Mouse (Mus musculus) kidney, embryonic 15.5 days (tissue): Measurements from ENCODE around the gene Gm4924. TPM values are rescaled to one million over a fixed set of nuclear protein-coding genes. Genes with fewer than 3 reads are reported as not detected.

ENCODE experiments used
- ATAC-seq: fragments of 200-750 bp; cut with Nextera tagmentation; replicated peaks from 2 replicates; pipeline ENCODE4 v1.8.0; 2017; ENCODE audit warnings: moderate TSS enrichment; ENCODE audit not compliant: low FRiP score
- H3K27ac ChIP-seq: fragments of 300-500 bp; sonication (generic); 2 replicates; pipeline ENCODE4 v1.5.1; 2015; ENCODE audit warnings: mild to moderate bottlenecking, inconsistent platforms
- H3K27me3 ChIP-seq: fragments of 300-500 bp; sonication (generic); 2 replicates; pipeline ENCODE4 v1.6.1; 2015; ENCODE audit warnings: inconsistent platforms
- H3K36me3 ChIP-seq: fragments of 300-500 bp; sonication (generic); 2 replicates; pipeline ENCODE4 v1.6.1; 2015; ENCODE audit warnings: inconsistent platforms
- H3K4me1 ChIP-seq: fragments of 300-500 bp; sonication (generic); 2 replicates; pipeline ENCODE4 v1.6.1; 2015; ENCODE audit warnings: inconsistent platforms
- H3K4me2 ChIP-seq: fragments of 300-500 bp; sonication (generic); 2 replicates; pipeline ENCODE4 v1.6.1; 2015; ENCODE audit warnings: moderate library complexity, mild to moderate bottlenecking, inconsistent platforms
- H3K4me3 ChIP-seq: fragments of 300-500 bp; sonication (generic); replicated peaks from 2 replicates; pipeline ENCODE4 v1.5.1; 2015; ENCODE audit warnings: mild to moderate bottlenecking, inconsistent platforms
- H3K9ac ChIP-seq: fragments of 300-500 bp; sonication (generic); 2 replicates; pipeline ENCODE4 v1.6.1; 2015; ENCODE audit warnings: mild to moderate bottlenecking, inconsistent platforms
- H3K9me3 ChIP-seq: fragments of 300-500 bp; sonication (generic); replicated peaks from 2 replicates; pipeline ENCODE4 v1.6.1; 2016; ENCODE audit warnings: inconsistent platforms
- WGBS: fragments of 180-500 bp; shearing (Covaris S2); methylation state at CpG from one replicate; pipeline ENCODE4 v1.1.7; 2015; ENCODE audit warnings: mixed read lengths; 5-methylcytosine and 5-hydroxymethylcytosine counted together
- polyA plus RNA-seq: library from polyadenylated mRNA; unstranded; fragments of >200 nt; fragmentation: Nextera tagmentation; extraction: Ambion mirVana; gene quantifications from 2 replicates; pipeline ENCODE4 v1.2.1, GENCODE M21; 2015

Gene Gm4924
- polyA plus RNA-seq, result 11.6 and 12.2 TPM in 2 replicates

- Histone ChIP-seq H3K36me3 (no peaks in the 10 kb centered on the region; the same call in 1 of the 2 replicates), H3K4me1 (0 out of 2 replicates have a peak, but pooled peaks cover 3% of the 10 kb centered on the region), H3K9me3 (no peaks in the 10 kb centered on the region), H3K27ac (peak within 1 kb of the TSS; percentile 95), H3K27me3 (no peaks in the 10 kb centered on the region), H3K4me2 (peak within 1 kb of the TSS; percentile 69), H3K9ac (peak within 1 kb of the TSS; percentile 84), H3K4me3 (peak within 1 kb of the TSS; percentile 87)
- WGBS, result 4% methylated on average over 34 of the region's 34 CpGs
- ATAC-seq, result peak; percentile 100
Measured at GRCm38 (mm10) chr10:82354083-82355010, at the start of gene Gm4924. Gene Gm4924, plus strand, starts transcription at chr10:82354255.

- H3K4me1 ChIP-seq, result no peaks in the 10 kb centered on the region
- H3K36me3 ChIP-seq, result no peaks in the 10 kb centered on the region
- no peaks in the 10 kb centered on the region for H3K9me3 ChIP-seq
- no peaks in the 10 kb centered on the region for H3K27me3 ChIP-seq
- H3K4me2 ChIP-seq, result no peak within 1 kb of the TSS
- 91% methylated on average over 1 of the region's 1 CpGs for WGBS
- H3K9ac ChIP-seq, result no peak within 1 kb of the TSS
- H3K27ac ChIP-seq, result no peak within 1 kb of the TSS
- no peak for ATAC-seq
- H3K4me3 ChIP-seq, result no peak within 1 kb of the TSS
Measured at GRCm38 (mm10) chr10:82316482-82316881, 37.6 kb upstream of the Gm4924 start, which contains the start of gene 4932415D10Rik. Gene 4932415D10Rik, minus strand, starts transcription at chr10:82316582.

- no peak overlapping the region for H3K9ac ChIP-seq
- no peaks in the 10 kb centered on the region for H3K4me1 ChIP-seq
- no peaks in the 10 kb centered on the region for H3K36me3 ChIP-seq
- H3K27ac ChIP-seq, result no peak overlapping the region
- ATAC-seq, result no peak
- H3K4me3 ChIP-seq, result no peak overlapping the region
- H3K9me3 ChIP-seq, result no peaks in the 10 kb centered on the region
- H3K27me3 ChIP-seq, result no peaks in the 10 kb centered on the region
- H3K4me2 ChIP-seq, result no peak overlapping the region
- 62% methylated on average over 3 of the region's 3 CpGs for WGBS
Measured at GRCm38 (mm10) chr10:82320134-82320533, 33.9 kb upstream of the Gm4924 start.

GRCm38 (mm10) chr10:82329826-82330225 lies 24.2 kb upstream of the Gm4924 start:
- H3K9me3 ChIP-seq, result no peaks in the 10 kb centered on the region
- no peak overlapping the region for H3K9ac ChIP-seq
- no peak for ATAC-seq

GRCm38 (mm10) chr10:82355401-82355800 lies 1.3 kb downstream of the Gm4924 start:
- H3K36me3 ChIP-seq, result no peaks in the 10 kb centered on the region; the same call in 1 of the 2 replicates
- H3K27ac ChIP-seq, result no peak overlapping the region
- H3K27me3 ChIP-seq, result no peaks in the 10 kb centered on the region
- H3K9me3 ChIP-seq, result 0 out of 2 replicates have a peak, but pooled peaks cover 2% of the 10 kb centered on the region
- H3K4me3 ChIP-seq, result no peak overlapping the region
- no peak overlapping the region for H3K9ac ChIP-seq
- H3K4me1 ChIP-seq, result 0 out of 2 replicates have a peak, but pooled peaks cover 3% of the 10 kb centered on the region
- H3K4me2 ChIP-seq, result no peak overlapping the region
- ATAC-seq, result no peak
- WGBS, result 95% methylated on average over 4 of the region's 4 CpGs

More at GRCm38 (mm10) chr10:82329826-82330225, 24.2 kb upstream of the Gm4924 start:
- Histone ChIP-seq H3K27me3 (no peaks in the 10 kb centered on the region), H3K27ac (no peak overlapping the region), H3K4me1 (no peaks in the 10 kb centered on the region), H3K4me3 (no peak overlapping the region), H3K36me3 (no peaks in the 10 kb centered on the region), H3K4me2 (no peak overlapping the region)
- 86% methylated on average over 5 of the region's 5 CpGs for WGBS

GRCm38 (mm10) chr10:82361911-82362310 lies 7.9 kb downstream of the Gm4924 start:
- Histone ChIP-seq H3K27ac (no peak overlapping the region), H3K9ac (no peak overlapping the region), H3K4me3 (no peak overlapping the region), H3K4me2 (no peak overlapping the region), H3K36me3 (peaks cover 30% of the 10 kb centered on the region), H3K9me3 (peaks cover 30% of the 10 kb centered on the region), H3K4me1 (no peaks in the 10 kb centered on the region), H3K27me3 (no peaks in the 10 kb centered on the region)
- 92% methylated on average over 9 of the region's 9 CpGs for WGBS
- ATAC-seq, result no peak

GRCm38 (mm10) chr10:82382992-82383391 lies 28.9 kb downstream of the Gm4924 start:
- Histone ChIP-seq H3K36me3 (peaks cover 25% of the 10 kb centered on the region), H3K4me3 (no peak overlapping the region), H3K4me1 (no peaks in the 10 kb centered on the region), H3K9ac (no peak overlapping the region), H3K27me3 (no peaks in the 10 kb centered on the region), H3K27ac (no peak overlapping the region), H3K9me3 (peaks cover 36% of the 10 kb centered on the region), H3K4me2 (no peak overlapping the region)
- no peak for ATAC-seq
- 89% methylated on average over 1 of the region's 1 CpGs for WGBS

GRCm38 (mm10) chr10:82409511-82409910 lies 55.5 kb downstream of the Gm4924 start:
- Histone ChIP-seq H3K9me3 (peaks cover 9% of the 10 kb centered on the region; the same call in 1 of the 2 replicates), H3K9ac (no peak overlapping the region), H3K4me1 (no peaks in the 10 kb centered on the region), H3K27ac (no peak overlapping the region), H3K36me3 (peaks cover 5% of the 10 kb centered on the region), H3K27me3 (no peaks in the 10 kb centered on the region), H3K4me2 (no peak overlapping the region), H3K4me3 (no peak overlapping the region)
- ATAC-seq, result no peak
- WGBS, result 83% methylated on average over 1 of the region's 1 CpGs

GRCm38 (mm10) chr10:82423631-82424030 lies 69.6 kb downstream of the Gm4924 start:
- H3K36me3 ChIP-seq, result no peaks in the 10 kb centered on the region
- no peak overlapping the region for H3K9ac ChIP-seq
- H3K9me3 ChIP-seq, result no peaks in the 10 kb centered on the region
- no peak for ATAC-seq
- H3K27me3 ChIP-seq, result no peaks in the 10 kb centered on the region
- H3K4me2 ChIP-seq, result no peak overlapping the region
- H3K27ac ChIP-seq, result no peak overlapping the region
- H3K4me1 ChIP-seq, result no peaks in the 10 kb centered on the region
- H3K4me3 ChIP-seq, result no peak overlapping the region

Other genes with a start within 250 kb of the Gm4924 start
- gene AU041133, start 226.2 kb upstream of the Gm4924 start, polyA plus RNA-seq, result 5.7 and 6.0 TPM in 2 replicates
- 14.3 and 17.3 TPM in 2 replicates for gene Zfp938, start 113.0 kb upstream of the Gm4924 start, polyA plus RNA-seq
- gene 4932415D10Rik, start 37.7 kb upstream of the Gm4924 start, polyA plus RNA-seq, result not detected in 2 replicates
- not detected in 2 replicates for gene Gm1553, start 138.4 kb downstream of the Gm4924 start, polyA plus RNA-seq